Mouse (Mus musculus) testis, adult 2 months (tissue): ENCODE measurements around the gene Sarnp. TPM values are rescaled to one million over a fixed set of nuclear protein-coding genes. Genes with fewer than 3 reads are reported as not detected.

Source experiments
- H3K27ac ChIP-seq: fragments of 200-500 bp; 2 replicates; pipeline ENCODE4 v1.5.1; 2012; ENCODE audit warnings: low read depth, low read length; ENCODE audit not compliant: control insufficient read depth, insufficient read depth
- H3K27me3 ChIP-seq: fragments of 200-500 bp; 2 replicates; pipeline ENCODE4 v1.6.1; 2012; ENCODE audit warnings: mild to moderate bottlenecking, low read length, moderate library complexity; ENCODE audit not compliant: control insufficient read depth, insufficient read depth
- H3K36me3 ChIP-seq: fragments of 200-500 bp; 2 replicates; pipeline ENCODE4 v1.6.1; 2012; ENCODE audit warnings: mild to moderate bottlenecking, low read length; ENCODE audit not compliant: control insufficient read depth, insufficient read depth
- H3K4me1 ChIP-seq: fragments of 200-500 bp; 2 replicates; pipeline ENCODE4 v1.6.1; 2012; ENCODE audit warnings: low read length; ENCODE audit not compliant: control insufficient read depth, insufficient read depth
- H3K4me3 ChIP-seq: fragments of 200-500 bp; 2 replicates; pipeline ENCODE4 v1.5.1; 2012; ENCODE audit warnings: low read depth, mild to moderate bottlenecking, low read length, moderate library complexity, mixed read lengths; ENCODE audit not compliant: control insufficient read depth
- CTCF ChIP-seq: fragments of 200-500 bp; IDR thresholded peaks from 2 replicates; pipeline ENCODE4 v1.5.1; 2012; ENCODE audit warnings: low read depth, mild to moderate bottlenecking, inconsistent platforms, low read length, moderate library complexity; ENCODE audit not compliant: control insufficient read depth, insufficient read depth, insufficient replicate concordance
- POLR2A ChIP-seq: fragments of 200-500 bp; IDR thresholded peaks from 2 replicates; pipeline ENCODE4 v1.6.1; 2012; ENCODE audit warnings: low read depth, mild to moderate bottlenecking, inconsistent platforms, low read length, moderate library complexity; ENCODE audit not compliant: control insufficient read depth
- polyA plus RNA-seq: library from polyadenylated mRNA; depleted of rRNA; stranded (reverse); fragments of >200 nt; gene quantifications from 2 replicates; pipeline ENCODE4 v1.2.3, GENCODE M21; 2012

Gene Sarnp
- polyA plus RNA-seq, 1 experiment: 13.2 TPM

DNA sequence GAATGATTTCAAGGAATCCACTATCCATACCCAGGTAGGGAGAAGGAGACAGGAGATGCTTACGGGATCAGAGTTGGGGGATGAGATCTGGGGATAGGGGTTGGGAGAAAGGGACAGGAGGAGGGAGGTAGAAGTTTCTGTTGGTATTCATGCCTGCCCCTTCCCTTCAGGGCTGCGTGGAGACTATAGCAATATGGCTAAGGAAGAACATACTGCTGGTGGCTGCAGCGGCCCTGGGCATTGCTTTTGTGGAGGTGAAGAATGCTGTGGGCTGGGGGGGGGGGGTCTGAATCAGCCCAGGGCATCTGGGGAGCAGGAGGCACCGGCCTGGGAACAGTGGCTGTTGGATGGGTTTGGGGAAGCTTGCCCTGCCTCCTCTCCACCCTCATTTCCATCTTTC is 95.1 kb downstream of the Sarnp start:
- Histone ChIP-seq H3K4me3 (no peak overlapping the region), H3K27ac (no peak overlapping the region), H3K36me3 (no peaks in the 10 kb centered on the region), H3K4me1 (peaks cover 11% of the 10 kb centered on the region), H3K27me3 (no peaks in the 10 kb centered on the region)
- TF ChIP-seq POLR2A: no peak
- no peak for TF ChIP-seq CTCF

- Histone ChIP-seq H3K27me3 (no peaks in the 10 kb centered on the region), H3K4me1 (peaks cover 11% of the 10 kb centered on the region), H3K36me3 (no peaks in the 10 kb centered on the region), H3K27ac (no peak overlapping the region), H3K4me3 (no peak overlapping the region)
- TF ChIP-seq CTCF (no peak), POLR2A (no peak)
These were observed 95.7 kb downstream of the Sarnp start for GRCm38 (mm10) chr10:128912791-128913190.

GRCm38 (mm10) chr10:128913219-128913618 is 96.1 kb downstream of the Sarnp start:
- Histone ChIP-seq H3K36me3 (no peaks in the 10 kb centered on the region), H3K27me3 (no peaks in the 10 kb centered on the region), H3K4me1 (peaks cover 11% of the 10 kb centered on the region), H3K4me3 (no peak overlapping the region), H3K27ac (no peak overlapping the region)
- TF ChIP-seq POLR2A (no peak), CTCF (peak; percentile 67; the same call in 1 of the 2 replicates)

DNA sequence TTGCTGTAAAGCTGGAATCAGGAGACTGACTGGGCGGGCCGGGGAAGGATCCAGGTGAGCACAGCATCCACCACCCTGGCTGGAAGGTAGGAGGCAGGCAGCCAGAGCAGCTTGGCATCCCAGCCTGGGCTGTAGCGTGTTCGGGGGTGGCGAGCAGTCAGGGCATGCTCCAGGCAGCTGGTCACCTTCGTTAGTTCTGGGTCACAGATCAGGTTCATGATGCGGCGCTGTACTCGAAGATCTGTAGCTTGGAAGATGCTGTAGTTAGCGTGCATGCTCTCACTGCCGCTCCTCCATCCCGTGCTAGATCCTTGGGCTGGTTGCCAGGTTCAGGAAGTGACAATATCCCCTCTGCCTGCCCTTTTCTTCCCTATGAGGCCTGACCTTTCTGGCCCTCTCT is 96.6 kb downstream of the Sarnp start:
- TF ChIP-seq POLR2A (no peak), CTCF (no peak)
- Histone ChIP-seq H3K4me3 (no peak overlapping the region), H3K27me3 (no peaks in the 10 kb centered on the region), H3K36me3 (no peaks in the 10 kb centered on the region), H3K4me1 (peaks cover 11% of the 10 kb centered on the region), H3K27ac (no peak overlapping the region)

DNA sequence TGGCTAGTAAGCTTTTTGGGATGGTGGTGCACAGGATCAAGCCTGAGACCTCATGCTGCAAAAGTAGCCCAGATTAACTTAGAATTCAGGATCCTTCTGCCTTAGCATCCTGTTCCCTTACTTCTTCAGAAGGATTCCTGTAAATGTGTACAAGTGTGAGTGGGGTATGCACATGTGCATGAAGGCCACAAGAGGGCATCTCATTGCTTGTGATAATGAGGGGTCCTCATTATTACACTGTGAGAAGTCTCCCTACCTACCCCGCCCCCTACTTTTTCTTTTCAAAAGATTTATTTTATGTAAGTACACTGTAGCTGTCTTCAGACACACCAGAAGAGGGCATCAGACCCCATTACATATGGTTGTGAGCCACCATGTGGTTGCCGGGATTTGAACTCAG is 98.4 kb downstream of the Sarnp start:
- no peaks in the 10 kb centered on the region for H3K36me3 ChIP-seq
- TF ChIP-seq CTCF (no peak), POLR2A (no peak)
- no peaks in the 10 kb centered on the region for H3K27me3 ChIP-seq
- H3K27ac ChIP-seq: no peak overlapping the region
- no peak overlapping the region for H3K4me3 ChIP-seq
- peaks cover 5% of the 10 kb centered on the region for H3K4me1 ChIP-seq

GRCm38 (mm10) chr10:128916665-128917064 is 99.5 kb downstream of the Sarnp start:
- H3K4me1 ChIP-seq: no peaks in the 10 kb centered on the region
- no peak overlapping the region for H3K4me3 ChIP-seq
- H3K27ac ChIP-seq: no peak overlapping the region
- H3K27me3 ChIP-seq: no peaks in the 10 kb centered on the region
- TF ChIP-seq CTCF (no peak), POLR2A (no peak)
- no peaks in the 10 kb centered on the region for H3K36me3 ChIP-seq

GRCm38 (mm10) chr10:128917400-128917799 is 100.3 kb downstream of the Sarnp start:
- TF ChIP-seq CTCF: no peak
- TF ChIP-seq POLR2A: no peak
- Histone ChIP-seq H3K36me3 (no peaks in the 10 kb centered on the region), H3K4me3 (no peak overlapping the region), H3K27ac (no peak overlapping the region), H3K27me3 (no peaks in the 10 kb centered on the region), H3K4me1 (peaks cover 3% of the 10 kb centered on the region)

DNA sequence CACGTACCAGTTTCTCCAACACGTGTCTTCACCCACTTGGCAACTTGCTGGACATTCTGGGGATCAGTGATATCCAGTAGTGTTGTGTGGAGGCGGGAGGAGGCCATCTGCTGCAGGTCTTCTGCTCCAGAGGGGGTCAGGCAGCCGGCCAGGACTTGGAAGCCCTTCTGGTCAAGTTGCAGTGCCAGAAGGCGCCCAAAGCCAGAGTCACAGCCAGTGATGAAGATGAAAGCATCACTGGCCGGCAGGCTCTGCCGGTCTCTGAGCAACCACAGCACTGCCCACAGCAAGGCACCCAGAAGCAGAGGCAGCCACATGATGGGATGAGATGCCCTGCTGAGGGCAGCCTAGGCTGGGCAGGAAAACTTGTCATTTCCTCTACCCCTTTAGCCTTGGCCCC is 101.1 kb downstream of the Sarnp start:
- H3K4me3 ChIP-seq: no peak overlapping the region
- peaks cover 9% of the 10 kb centered on the region for H3K4me1 ChIP-seq
- no peaks in the 10 kb centered on the region for H3K27me3 ChIP-seq
- no peaks in the 10 kb centered on the region for H3K36me3 ChIP-seq
- no peak overlapping the region for H3K27ac ChIP-seq
- no peak for TF ChIP-seq POLR2A
- no peak for TF ChIP-seq CTCF
